Mouse (Mus musculus) 3T3-L1 (cell line): Measurements from ENCODE around the gene Retreg1.

Source experiments
- DNase-seq: peaks from one replicate; pipeline ENCODE4 v3.0.0-alpha.2; 2015; ENCODE audit warnings: low read depth, low spot score

The Retreg1 gene

GRCm38 (mm10) chr15:25880192-25880591, 37.2 kb downstream of the Retreg1 start:
- no peak for DNase-seq

GRCm38 (mm10) chr15:25882002-25882401, 39.0 kb downstream of the Retreg1 start:
- DNase-seq: no peak

- no peak for DNase-seq
Observed at GRCm38 (mm10) chr15:25884416-25884958, 41.5 kb downstream of the Retreg1 start.

- no peak for DNase-seq
Observed at GRCm38 (mm10) chr15:25886581-25887011, 43.6 kb downstream of the Retreg1 start.

GRCm38 (mm10) chr15:25889927-25890326, 46.9 kb downstream of the Retreg1 start:
- DNase-seq: no peak

GRCm38 (mm10) chr15:25891556-25891955, 48.6 kb downstream of the Retreg1 start:
- DNase-seq: no peak

GRCm38 (mm10) chr15:25893327-25893726, 50.3 kb downstream of the Retreg1 start:
- DNase-seq: no peak

GRCm38 (mm10) chr15:25896783-25897182, 53.8 kb downstream of the Retreg1 start:
- DNase-seq: no peak

- DNase-seq: no peak
Observed at GRCm38 (mm10) chr15:25897617-25898016, 54.6 kb downstream of the Retreg1 start.

GRCm38 (mm10) chr15:25899021-25899420, 56.0 kb downstream of the Retreg1 start:
- no peak for DNase-seq

- peak; percentile 75 for DNase-seq
Observed at GRCm38 (mm10) chr15:25900540-25900939, 57.6 kb downstream of the Retreg1 start.

GRCm38 (mm10) chr15:25902931-25903615, 60.1 kb downstream of the Retreg1 start:
- DNase-seq: no peak

GRCm38 (mm10) chr15:25904435-25905021, 61.5 kb downstream of the Retreg1 start:
- no peak for DNase-seq

- DNase-seq: no peak
Observed at GRCm38 (mm10) chr15:25909783-25910494, 67.0 kb downstream of the Retreg1 start.

GRCm38 (mm10) chr15:25910495-25910865, 67.5 kb downstream of the Retreg1 start:
- no peak for DNase-seq

GRCm38 (mm10) chr15:25910924-25911323, 67.9 kb downstream of the Retreg1 start:
- no peak for DNase-seq

- no peak for DNase-seq
Observed at GRCm38 (mm10) chr15:25912911-25913310, 69.9 kb downstream of the Retreg1 start.

GRCm38 (mm10) chr15:25913659-25914058, 70.7 kb downstream of the Retreg1 start:
- no peak for DNase-seq

- DNase-seq: no peak
Observed at GRCm38 (mm10) chr15:25914160-25914559, 71.2 kb downstream of the Retreg1 start.

GRCm38 (mm10) chr15:25915013-25915412, 72.0 kb downstream of the Retreg1 start:
- DNase-seq: peak; percentile 87

- DNase-seq: no peak
Observed at GRCm38 (mm10) chr15:25915574-25916205, 72.7 kb downstream of the Retreg1 start.

- DNase-seq: peak; percentile 78
Observed at GRCm38 (mm10) chr15:25916252-25916651, 73.3 kb downstream of the Retreg1 start.
